Mouse (Mus musculus) cerebellum, postnatal 4 days (tissue): ENCODE data around the gene Cd276.
"Not testable (repeated sequence)": the region's sequence is repeated elsewhere in the genome, so short reads cannot be mapped to it uniquely, and the experiment has no call there.

Source experiments
- DNase-seq, 2 experiments: peaks; one replicate each; pipeline ENCODE4 v3.0.0; 2022; ENCODE audit warnings: low spot score in 2 of 2, mixed read lengths in 1 of 2

The Cd276 gene

DNA sequence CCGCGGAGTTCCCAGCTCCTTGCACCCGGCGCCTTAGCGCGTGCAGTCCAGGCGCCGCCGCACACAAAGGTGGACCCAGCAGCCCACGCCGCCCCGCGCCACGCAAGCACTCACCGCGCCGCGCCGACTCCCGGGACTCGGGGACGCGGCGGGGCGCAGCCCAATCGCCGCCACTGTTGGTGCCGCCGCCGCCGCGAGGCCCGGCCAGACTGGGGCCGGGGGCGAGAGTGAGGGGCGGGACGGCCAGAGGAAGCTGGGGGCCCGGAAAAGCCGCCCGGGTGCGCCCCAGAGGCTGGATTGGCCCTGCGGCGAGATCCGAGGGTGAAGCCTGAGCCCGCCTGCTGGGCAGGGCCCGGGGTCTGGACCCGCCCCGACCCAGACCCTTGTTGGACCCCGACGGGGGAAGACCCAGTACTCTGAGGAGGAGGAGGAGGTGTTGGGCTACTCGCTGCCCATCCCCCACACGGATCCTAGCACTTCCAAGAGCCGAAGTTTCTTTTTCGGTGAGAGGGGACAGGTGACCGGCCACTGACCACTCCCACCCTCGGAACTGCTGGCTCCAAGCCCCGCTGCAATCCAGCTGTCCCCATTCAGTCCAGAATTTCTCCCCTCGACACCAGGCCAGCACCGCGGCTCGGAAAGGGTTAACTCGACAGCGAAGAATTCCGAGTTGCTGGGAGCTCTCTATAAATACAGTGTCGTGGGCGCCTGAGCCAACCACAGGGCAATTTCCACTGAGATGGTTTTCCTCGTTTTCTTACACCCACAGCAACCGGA, at the start of gene Cd276:
TSS of gene Cd276 (minus strand) at position 530 of the 777 bp plus-strand sequence.
- DNase-seq: peak; percentile 52 to 72

DNA sequence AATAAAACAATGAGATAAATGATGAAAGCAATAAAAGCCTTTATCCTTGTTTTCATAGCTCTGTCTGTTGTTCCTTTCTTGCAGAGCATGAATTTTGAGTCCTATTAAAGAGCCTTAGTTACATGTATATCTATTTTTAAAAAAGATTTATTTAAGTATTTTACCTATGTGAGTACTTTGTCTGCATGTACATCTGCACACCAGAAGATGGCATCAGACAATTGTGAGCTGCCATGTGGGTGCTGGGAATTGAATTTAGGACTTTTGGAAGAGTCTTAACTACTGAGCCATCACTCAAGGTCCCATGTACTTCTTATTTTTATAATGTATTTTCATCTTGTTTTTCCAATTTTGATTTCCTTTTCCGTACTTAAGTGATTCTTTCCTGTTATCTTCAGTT, 40.1 kb upstream of the Cd276 start:
- no peak for DNase-seq

DNA sequence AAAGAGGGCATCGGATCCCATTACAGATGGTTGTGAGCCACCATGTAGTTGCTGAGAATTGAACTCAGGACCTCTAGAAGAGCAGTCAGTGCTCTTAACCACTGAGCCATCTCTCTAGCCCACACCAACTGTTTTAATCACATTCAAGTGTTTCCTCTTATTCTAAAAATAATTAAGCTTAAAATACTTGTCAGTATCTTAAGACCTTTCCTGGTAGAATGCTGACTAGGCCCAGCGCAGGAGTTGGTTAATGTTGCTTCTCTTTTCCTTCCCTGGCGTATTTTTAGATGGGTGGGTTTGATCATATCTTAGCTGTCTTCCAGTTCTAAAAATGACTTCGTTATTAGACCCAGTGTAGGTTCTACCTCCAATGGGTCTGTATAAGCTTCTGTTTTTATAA, 33.4 kb upstream of the Cd276 start:
- DNase-seq: no peak

DNA sequence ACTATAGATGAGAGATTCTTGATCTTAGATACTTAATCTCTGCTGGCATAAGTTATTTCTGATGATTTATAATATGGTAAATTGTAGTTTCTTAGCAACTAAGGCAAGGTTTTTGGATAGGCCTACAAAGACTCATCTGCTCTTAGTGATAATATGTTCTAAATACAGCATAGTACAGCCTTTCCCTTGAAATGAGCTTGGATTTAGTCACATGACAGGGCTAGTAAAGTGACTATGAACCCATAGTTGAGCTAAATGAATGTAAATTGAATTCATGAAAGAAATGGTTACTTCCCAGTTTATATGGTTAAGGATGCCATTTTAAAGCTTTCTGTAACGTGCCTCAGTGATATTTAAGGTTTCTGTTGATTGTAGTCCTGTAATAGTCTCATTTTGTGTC, 29.1 kb upstream of the Cd276 start:
- no peak for DNase-seq

DNA sequence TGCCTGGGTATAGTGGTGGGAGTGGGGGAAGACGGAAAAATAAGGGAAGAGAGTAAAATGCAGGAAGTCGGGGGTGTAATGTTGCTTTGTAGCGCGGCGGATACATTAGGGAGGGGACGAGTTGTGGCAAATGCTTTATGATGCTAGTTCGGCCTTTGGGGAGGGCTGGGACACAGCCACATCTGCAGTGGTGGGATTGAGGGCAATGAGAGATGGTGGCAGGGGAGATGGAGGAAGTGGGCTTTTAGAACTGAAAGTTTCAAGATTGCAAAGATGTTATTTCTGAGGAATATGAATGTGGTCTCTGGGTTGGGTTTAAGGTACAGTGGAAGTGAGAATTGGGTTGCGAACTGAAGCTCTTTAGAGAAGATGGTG, 28.0 kb upstream of the Cd276 start:
- DNase-seq: no peak

DNA sequence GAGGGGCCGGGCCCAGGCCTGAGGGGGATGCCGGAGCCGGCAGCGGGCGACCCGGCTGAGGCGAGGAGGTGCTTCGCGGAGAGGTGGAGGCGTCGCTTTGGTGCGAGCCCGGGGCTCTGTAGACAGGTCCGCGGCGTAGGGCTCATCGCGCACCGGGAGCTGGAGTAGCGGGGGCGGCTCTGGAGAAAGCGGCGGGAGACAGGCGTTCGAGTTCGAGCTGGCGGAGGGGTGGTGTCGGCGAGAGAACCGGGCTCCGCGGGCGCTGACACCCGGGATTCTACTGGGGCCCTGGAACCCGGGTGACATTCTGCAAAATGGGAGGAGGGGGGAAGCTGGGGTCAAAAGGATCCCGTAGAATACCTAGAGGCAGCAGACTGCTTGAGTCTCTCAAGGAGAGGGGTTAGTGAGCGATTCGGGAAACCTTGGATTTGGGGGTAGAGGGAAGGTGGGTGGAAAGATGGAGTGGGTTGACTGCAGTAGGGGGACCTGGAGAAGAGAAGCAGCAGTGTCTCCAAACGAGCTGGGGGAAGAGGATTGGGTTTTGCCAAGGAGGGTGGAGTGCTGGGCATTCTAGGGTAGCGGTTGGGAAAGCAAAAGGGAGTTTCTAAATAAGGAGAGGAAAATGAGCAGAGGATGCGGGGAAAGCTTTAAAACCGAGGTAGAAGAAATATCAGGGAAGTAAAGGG, 27.5 kb upstream of the Cd276 start:
- peak in 1 of 2 experiments; percentile 58 for DNase-seq

DNA sequence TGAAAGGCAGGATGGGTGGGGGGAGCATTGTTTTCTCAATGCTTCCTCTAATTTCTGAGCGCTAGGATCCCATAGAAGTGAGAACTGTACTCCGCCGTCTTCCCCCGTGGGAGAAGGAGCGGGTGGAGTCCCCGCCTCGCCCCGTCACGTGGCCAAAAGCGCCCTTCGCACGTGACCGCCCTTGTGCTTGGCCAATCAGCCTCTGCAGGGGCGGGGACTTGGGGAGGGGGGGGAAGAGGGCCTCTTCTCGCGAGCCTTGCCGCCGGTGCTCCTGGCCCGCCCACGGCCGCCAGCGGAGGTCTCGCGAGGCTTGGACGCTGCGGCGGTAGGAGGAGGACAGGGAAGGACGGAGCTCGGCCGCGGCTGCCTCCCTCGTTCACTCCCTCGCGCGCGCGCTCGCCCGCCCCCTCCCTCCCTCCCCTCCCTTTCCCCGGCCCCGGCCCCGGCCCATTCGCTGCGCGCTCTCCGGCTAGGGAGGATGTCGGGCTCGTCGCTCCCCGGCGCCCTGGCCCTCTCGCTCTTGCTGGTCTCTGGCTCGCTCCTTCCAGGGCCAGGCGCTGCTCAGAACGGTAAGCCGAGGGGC, 26.8 kb upstream of the Cd276 start, which contains the start of gene Nptn:
TSS of gene Nptn (plus strand) at position 283 of the 583 bp plus-strand sequence.
- peak; percentile 93 to 96 for DNase-seq

DNA sequence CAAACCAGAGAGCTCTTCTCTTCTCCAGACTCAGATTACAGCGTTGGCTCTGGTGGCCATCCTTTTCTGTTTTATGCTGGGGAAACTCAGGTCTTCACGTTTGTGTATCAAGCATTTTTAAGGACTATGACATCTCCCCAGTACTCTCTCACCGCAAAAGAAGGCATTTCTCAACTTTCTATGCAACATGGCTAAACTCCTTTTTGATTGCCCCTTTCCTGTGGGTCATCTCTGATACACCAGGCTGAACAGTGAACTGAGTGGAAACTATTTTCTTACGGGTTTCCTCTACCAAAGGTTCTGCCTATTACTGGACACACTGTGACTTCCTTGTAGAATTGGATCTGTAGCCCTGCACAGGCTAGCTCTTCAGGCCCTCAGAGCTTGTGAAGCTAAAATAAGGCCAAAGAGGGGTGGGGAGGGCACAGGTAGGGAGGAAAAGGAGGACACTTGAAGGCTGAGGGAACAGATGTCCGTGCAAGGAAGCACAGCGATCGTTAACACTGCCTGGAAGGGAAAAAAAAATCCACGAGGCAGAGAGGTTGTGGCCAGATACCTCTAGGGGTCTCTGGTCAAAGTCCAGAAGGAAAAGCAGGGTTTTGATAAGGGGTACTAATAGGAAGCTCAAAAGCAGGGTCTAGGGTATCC, 26.2 kb upstream of the Cd276 start:
- no peak for DNase-seq

DNA sequence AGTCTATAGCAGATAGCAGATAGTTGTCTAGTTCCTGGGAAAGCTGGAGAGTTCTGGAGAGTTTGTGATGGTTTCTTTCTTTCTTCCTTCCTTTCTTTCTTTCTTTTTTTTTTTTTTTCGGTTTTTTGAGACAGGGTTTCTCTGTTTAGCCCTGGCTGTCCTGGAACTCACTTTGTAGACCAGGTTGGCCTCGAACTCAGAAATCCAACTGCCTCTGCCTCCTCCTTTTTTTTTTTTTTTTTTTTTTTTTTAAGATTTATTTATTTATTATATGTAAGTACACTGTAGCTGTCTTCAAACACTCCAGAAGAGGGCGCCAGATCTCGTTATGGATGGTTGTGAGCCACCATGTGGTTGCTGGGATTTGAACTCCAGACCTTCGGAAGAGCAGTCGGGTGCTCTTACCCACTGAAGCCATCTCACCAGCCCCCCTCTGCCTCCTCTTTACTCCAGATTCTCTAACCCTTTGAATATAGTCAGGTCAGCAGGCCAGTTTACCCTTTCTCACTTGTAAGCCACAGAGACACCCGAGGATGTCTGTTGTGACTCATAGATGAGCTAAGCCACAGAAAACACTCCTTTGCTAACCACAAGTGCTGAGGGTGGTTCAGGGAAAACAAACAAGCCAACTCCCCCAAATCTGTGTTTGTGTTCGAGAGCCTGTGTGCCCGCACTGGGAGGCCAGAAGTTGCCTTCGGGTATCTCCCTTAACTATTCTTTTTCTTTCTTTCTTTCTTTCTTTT, 25.4 kb upstream of the Cd276 start:
- DNase-seq: not testable (repeated sequence)

DNA sequence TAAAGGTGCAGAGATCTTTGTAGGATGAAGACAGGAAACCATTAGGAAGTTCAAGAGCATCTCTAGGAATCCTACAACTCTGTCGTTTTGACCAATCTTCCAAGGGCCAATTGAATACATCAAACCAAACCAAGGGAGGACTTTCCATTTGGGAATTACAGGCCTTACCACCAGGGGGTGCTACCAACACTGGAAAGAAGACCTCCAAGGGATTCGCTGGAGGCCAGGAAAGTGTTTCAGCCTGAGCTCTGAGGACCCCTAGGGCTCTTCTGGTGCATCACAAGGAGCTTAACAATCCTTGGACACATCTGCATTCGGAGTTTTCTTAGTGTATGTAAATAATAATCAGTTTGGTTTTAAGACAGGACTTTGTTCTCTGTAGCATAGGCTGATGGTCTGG, 23.4 kb upstream of the Cd276 start:
- peak; percentile 52 to 75 for DNase-seq

DNA sequence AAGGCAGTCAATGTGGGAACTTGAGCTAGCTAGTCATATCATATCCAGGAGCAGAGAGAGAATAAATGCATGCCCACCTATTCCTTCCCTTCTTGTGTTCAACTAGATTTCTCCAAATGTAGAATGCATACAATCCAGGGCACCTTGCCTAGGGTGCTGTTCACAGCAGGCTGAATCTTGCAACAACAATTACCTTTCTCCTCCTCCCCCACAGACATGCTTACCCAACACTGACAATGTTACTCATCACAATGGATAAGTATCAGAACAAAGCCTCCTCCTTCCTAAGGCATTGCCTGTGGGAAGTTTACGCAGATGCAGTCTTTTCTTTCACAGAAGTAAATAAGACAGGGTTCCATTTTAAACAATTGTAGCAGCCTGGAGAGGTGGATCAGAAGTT, 15.8 kb upstream of the Cd276 start:
- no peak for DNase-seq

DNA sequence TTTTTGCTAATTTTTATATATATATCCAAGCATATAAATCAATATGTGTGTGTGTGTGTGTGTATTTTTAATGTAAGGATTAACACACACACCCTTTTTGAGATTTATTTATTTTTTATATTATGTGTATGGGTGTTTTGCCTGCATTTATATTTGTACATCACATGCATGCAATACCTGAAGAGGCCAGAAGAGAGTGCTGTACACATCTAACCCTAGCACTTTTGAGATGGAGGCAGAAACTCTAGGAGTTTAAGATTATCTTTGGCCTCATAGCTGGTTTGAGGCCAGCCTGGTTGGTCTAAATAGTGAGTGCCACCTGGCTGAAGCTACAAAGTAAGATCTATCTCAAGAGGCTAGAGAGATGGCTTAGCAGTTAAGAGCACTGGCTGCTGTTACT, 12.4 kb upstream of the Cd276 start:
- no peak for DNase-seq

DNA sequence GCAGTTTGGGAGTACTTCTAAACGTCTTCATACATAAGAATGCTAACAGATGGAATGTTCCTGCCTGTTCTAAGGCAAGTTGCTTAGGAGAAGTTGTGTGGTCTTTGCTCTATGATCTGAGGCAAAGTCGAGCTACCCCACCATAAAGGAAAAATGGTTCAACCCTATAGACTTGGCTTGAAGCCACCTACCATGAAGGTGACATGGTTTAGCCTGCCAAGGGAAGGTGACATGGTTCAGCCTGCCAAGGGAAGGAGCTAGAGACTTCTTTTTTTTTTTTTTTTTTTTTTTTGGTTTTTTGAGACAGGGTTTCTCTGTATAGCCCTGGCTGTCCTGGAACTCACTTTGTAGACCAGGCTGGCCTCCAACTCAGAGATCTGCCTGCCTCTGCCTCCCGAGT, 10.7 kb upstream of the Cd276 start:
- not testable (repeated sequence) for DNase-seq

DNA sequence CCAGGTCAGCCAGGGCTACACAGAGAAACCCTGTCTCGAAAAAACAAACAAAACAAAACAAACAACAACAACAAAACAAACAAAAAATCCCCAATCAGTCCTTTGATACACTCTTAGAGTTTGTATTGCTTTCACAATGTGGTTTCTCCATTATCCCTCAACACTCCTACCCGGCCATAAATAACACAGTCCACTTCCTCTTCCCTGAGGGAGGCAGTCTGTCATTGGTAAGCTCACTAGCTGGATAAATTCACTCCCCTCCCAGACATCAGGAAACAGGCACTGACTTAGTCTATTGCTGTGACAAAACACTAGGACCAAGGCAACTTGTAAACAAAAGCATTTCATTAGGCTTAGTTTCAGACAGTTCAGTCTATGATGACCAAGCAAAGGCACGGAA, 5.0 kb upstream of the Cd276 start:
- DNase-seq: no peak

DNA sequence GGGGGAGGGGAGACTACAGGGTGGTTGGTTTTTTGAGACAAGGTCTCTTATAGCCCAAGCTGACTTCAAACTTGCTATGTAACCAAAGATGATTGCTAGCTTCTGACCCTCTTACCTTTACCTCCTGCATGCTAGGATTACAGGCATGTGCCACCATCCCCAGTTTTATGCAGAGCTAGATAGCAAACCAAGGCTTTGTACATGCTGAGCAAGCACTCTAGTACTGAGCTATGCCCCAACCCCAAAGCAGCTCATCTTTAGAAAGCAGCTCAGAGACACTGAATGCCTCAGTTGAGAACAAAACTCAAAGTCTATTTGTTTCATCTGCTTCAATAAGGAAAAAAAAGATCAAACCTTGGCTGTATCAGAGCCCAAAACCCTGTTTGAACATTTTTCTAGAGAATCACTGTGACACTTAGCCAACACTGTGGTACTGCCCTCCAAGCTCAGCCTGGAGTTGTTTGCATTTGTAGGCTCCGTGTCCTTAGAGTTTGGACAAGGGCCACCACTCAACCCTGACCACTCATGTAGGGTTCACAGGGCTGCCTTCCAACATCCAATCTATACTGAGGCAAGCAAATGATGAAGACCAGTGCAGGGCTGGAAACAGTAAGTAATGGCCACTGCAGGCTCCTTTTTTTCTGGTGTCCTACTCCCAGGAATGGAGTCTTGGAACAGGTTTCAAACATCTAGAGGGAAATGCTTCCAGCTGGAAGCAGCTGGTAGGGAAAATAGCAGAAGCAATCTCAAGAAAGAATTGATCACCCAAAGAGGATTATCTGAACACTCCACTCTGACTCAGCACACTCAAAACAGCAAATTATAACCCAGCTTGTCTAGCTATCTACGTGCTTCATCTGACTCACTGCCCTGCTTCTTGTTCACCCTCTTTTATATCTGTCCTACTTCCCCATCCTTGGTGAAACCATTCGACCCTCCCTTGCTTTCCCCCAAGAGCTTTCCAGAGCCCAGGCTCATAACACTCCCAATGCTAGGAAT, 2.5 kb upstream of the Cd276 start:
- no peak for DNase-seq

DNA sequence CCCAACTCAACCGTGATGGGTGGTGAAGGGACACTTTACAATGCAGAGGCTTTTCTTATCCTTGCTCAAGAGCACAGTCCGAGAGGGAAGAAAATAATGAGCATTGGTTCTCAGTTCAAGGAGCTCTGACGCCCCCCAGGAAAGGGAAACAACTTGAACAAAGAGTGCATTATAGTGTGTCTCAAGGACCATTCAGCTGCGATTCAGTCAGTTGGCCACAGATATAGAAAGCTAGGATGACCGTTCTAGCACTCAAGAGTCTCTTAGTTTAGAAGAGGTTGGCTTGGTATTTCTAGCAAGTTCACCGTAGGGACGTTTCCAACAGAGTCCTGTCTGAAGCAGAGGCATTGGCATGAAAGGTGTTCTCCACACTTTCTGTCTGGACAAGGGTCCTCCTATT, 1.4 kb upstream of the Cd276 start:
- DNase-seq: no peak

DNA sequence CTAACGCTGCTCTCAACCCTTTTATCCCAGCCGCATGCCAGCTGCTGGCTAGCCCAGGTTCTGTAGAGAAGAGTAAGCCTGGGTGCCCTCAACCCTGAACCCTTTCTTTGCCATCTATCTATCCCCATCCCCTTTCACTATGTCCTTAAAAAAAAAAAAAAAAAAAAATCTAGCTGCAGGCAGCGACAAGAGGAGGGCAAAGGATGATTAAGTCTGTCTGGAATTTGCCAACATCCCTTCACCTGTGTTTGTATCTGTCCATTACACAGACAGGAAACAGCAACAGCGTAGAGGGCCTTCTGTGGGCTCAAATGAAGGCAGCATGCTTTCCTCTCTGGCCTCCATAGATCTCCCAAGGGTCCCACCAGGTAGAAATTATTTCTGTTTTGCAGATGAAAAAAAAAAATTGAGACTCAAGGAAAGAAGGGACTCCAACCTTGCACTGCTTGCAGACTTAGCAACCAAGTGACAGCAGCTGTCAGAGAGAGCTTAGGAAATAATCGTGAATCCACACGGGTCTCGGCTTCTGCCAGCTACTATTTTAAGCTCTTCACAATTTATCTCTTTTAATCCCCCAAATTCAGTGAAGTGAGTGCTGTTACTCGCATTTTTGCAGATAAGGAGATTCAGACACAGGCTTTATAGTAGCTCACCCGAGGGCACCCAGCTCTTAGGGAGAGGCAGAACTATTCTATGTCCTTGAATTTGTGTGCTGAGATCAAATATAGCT, 613 bp upstream of the Cd276 start:
- DNase-seq: no peak

DNA sequence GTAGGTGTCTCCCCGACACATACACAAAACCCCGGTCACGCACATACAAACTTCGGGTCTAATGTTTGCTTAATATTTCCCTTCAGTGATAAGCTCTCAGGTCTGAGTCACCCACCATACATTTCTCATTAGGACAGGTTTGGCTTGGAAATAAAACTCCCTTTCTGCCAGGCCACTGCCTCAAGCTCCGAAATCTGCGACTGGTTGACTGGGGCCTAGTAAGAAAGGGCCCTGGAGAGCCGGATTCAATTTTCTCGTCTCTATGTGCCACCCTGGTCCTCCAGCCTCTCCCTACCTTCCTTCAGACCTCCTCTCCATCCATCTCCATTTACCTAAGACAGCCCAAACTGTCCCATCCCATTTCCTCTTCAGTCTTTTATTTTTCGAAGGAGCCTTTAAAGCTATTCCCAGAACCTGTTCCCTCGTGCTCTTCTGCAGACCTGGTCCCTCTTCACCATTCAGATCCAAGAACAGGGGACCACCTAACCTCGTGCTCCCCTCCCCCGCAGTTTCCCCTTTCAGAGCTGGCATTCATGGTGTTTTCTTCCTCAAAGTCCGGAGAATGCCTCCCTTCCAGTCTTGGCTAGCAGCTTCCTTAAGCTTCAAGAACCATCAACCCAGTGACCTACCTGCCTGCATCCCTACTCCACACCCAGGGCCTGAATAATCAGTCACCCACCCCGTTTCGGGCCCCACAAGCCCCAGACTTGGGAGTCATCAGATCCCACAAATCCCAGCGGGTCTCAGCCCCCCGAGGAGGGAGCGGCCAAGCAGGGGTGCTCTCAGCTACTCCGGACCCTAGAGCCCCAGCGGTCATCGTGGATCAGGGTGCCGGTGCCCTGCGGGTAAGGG, 955 bp downstream of the Cd276 start:
- DNase-seq: peak in 1 of 2 experiments; percentile 39

DNA sequence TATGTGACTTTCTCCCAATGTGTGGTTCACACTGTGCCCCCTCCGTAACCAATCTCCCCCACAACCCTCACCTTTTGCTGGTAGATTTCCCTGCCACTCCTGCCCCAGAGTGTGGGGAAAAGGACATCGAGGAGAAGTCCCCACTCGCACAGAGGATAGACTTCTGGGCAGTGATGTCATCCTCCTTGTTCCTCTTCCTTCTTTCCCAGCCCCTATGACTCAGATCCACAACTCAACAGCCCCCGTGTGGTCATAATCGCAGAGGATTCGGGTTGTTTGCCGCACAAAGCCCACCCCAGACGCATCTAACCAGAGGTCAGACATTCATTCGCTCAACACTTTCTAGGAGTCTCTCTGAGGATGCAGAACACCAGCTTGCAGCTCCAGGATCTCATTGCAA, 3.2 kb downstream of the Cd276 start:
- DNase-seq: no peak
